Mouse (Mus musculus) cerebellum, adult (tissue): Measurements from ENCODE around the gene Pgls.

Experiments used
- ATAC-seq: cut with Nextera tagmentation; 2 replicates; pipeline ENCODE4 v1.9.2; 2017; ENCODE audit warnings: mild to moderate bottlenecking, moderate library complexity, mixed read lengths; ENCODE audit not compliant: insufficient number of reproducible peaks, low FRiP score, low TSS enrichment

Gene Pgls

GRCm38 (mm10) chr8:71633164-71633563, 41.2 kb downstream of the Pgls start:
- ATAC-seq: no peak

- ATAC-seq: no peak; the same call in 1 of the 2 replicates
These were observed 42.1 kb downstream of the Pgls start for GRCm38 (mm10) chr8:71633981-71634667.

- ATAC-seq: no peak
These were observed 45.4 kb downstream of the Pgls start for GRCm38 (mm10) chr8:71637149-71638095.

GRCm38 (mm10) chr8:71638321-71638720, 46.3 kb downstream of the Pgls start:
- ATAC-seq: no peak

- no peak for ATAC-seq
These were observed 47.3 kb downstream of the Pgls start for GRCm38 (mm10) chr8:71639318-71639717.

- no peak for ATAC-seq
These were observed 53.5 kb downstream of the Pgls start for GRCm38 (mm10) chr8:71645510-71645909.
